Mouse (Mus musculus) G1E (cell line): ENCODE measurements around the gene Ranbp10.

Experiments used
- CTCF ChIP-seq: IDR thresholded peaks from 2 replicates; pipeline ENCODE4 v1.5.1; 2012; ENCODE audit warnings: low read depth, low read length, inconsistent platforms, mixed read lengths
- GATA1 ChIP-seq: IDR thresholded peaks from 2 replicates; pipeline ENCODE4 v1.6.1; 2012; ENCODE audit warnings: borderline replicate concordance, low read length, inconsistent platforms, mixed read lengths
- GATA2 ChIP-seq: IDR thresholded peaks from 2 replicates; pipeline ENCODE4 v1.6.1; 2012; ENCODE audit warnings: low read depth, low read length, inconsistent platforms, borderline replicate concordance
- POLR2AphosphoS5 ChIP-seq: IDR thresholded peaks from 2 replicates; pipeline ENCODE4 v1.6.1; 2012; ENCODE audit warnings: low read depth, low read length, inconsistent platforms; ENCODE audit not compliant: insufficient replicate concordance
- TAL1 ChIP-seq: conservative IDR thresholded peaks from 2 replicates; pipeline ENCODE4 v1.6.1; 2012; ENCODE audit warnings: low read depth, low read length, inconsistent platforms, mixed read lengths

GRCm38 (mm10) chr8:105811543-105811942 is 15.6 kb downstream of the Ranbp10 start:
- TF ChIP-seq CTCF (no peak), GATA1 (no peak), GATA2 (no peak), POLR2AphosphoS5 (no peak), TAL1 (no peak)
